Mouse (Mus musculus): ENCODE data around the gene Fuz. TPM values are rescaled to one million over a fixed set of nuclear protein-coding genes. Genes with fewer than 3 reads are reported as not detected.
"Not testable (repeated sequence)": the region's sequence is repeated elsewhere in the genome, so short reads cannot be mapped to it uniquely, and the experiment has no call there.

Gene Fuz
- polyA plus RNA-seq, 1 experiment from 2014 or later = 24.0 TPM

- H3K27ac ChIP-seq = no peak overlapping the region
- 94% methylated on average over 1 of the region's 1 CpGs for WGBS
- no peak overlapping the region for H3K4me3 ChIP-seq
- peaks cover 6% of the 10 kb centered on the region; the same call in 1 of the 2 replicates for H3K36me3 ChIP-seq
- no peak overlapping the region for H3K4me2 ChIP-seq
- peaks cover 32% of the 10 kb centered on the region for H3K4me1 ChIP-seq
- no peaks in the 10 kb centered on the region for H3K9me3 ChIP-seq
- no peak overlapping the region for H3K9ac ChIP-seq
- no peaks in the 10 kb centered on the region for H3K27me3 ChIP-seq
- ATAC-seq (ENCODE audit: borderline replicate concordance, extremely low read depth, low FRiP score, low TSS enrichment) = no peak
Measured at GRCm38 (mm10) chr7:44871181-44871580, 24.7 kb upstream of the Fuz start.

GRCm38 (mm10) chr7:44871774-44872173 is 24.1 kb upstream of the Fuz start:
- ATAC-seq (ENCODE audit: borderline replicate concordance, extremely low read depth, low FRiP score, low TSS enrichment); H3K4me3 ChIP-seq; H3K4me2 ChIP-seq; H3K27me3 ChIP-seq; H3K9me3 ChIP-seq; H3K27ac ChIP-seq; H3K9ac ChIP-seq: not testable (repeated sequence)
- Histone ChIP-seq H3K36me3 (peaks cover 12% of the 10 kb centered on the region), H3K4me1 (peaks cover 26% of the 10 kb centered on the region)
- WGBS = 83% methylated on average over 2 of the region's 2 CpGs

- WGBS = 84% methylated on average over 14 of the region's 14 CpGs
- H3K27ac ChIP-seq = no peak overlapping the region
- H3K36me3 ChIP-seq = peaks cover 71% of the 10 kb centered on the region
- no peak for ATAC-seq (ENCODE audit: borderline replicate concordance, extremely low read depth, low FRiP score, low TSS enrichment)
- H3K9me3 ChIP-seq = no peaks in the 10 kb centered on the region
- 0 out of 2 replicates have a peak, but pooled peaks cover 2% of the 10 kb centered on the region for H3K4me1 ChIP-seq
- no peak overlapping the region for H3K9ac ChIP-seq
- H3K4me2 ChIP-seq = no peak overlapping the region
- no peak overlapping the region for H3K4me3 ChIP-seq
- no peaks in the 10 kb centered on the region for H3K27me3 ChIP-seq
Measured at GRCm38 (mm10) chr7:44877833-44878232, 18.0 kb upstream of the Fuz start.

GRCm38 (mm10) chr7:44883036-44883435 is 12.8 kb upstream of the Fuz start:
- Histone ChIP-seq H3K4me2 (no peak overlapping the region), H3K9me3 (no peaks in the 10 kb centered on the region), H3K27ac (no peak overlapping the region), H3K4me1 (no peaks in the 10 kb centered on the region), H3K4me3 (no peak overlapping the region), H3K36me3 (peaks cover 74% of the 10 kb centered on the region), H3K27me3 (no peaks in the 10 kb centered on the region), H3K9ac (no peak overlapping the region)
- ATAC-seq (ENCODE audit: borderline replicate concordance, extremely low read depth, low FRiP score, low TSS enrichment) = no peak
- 90% methylated on average over 3 of the region's 3 CpGs for WGBS

- H3K36me3 ChIP-seq = peaks cover 69% of the 10 kb centered on the region
- H3K27me3 ChIP-seq = no peaks in the 10 kb centered on the region
- H3K9me3 ChIP-seq = no peaks in the 10 kb centered on the region
- ATAC-seq (ENCODE audit: borderline replicate concordance, extremely low read depth, low FRiP score, low TSS enrichment) = no peak
- H3K4me3 ChIP-seq = no peak overlapping the region
- 92% methylated on average over 5 of the region's 5 CpGs for WGBS
- no peak overlapping the region for H3K9ac ChIP-seq
- no peak overlapping the region for H3K27ac ChIP-seq
- H3K4me1 ChIP-seq = 0 out of 2 replicates have a peak, but pooled peaks cover 6% of the 10 kb centered on the region
- H3K4me2 ChIP-seq = no peak overlapping the region
Measured at GRCm38 (mm10) chr7:44884637-44885036, 11.2 kb upstream of the Fuz start.

- H3K4me2 ChIP-seq = no peak overlapping the region
- no peaks in the 10 kb centered on the region for H3K9me3 ChIP-seq
- peaks cover 23% of the 10 kb centered on the region for H3K4me1 ChIP-seq
- no peak overlapping the region for H3K9ac ChIP-seq
- H3K36me3 ChIP-seq = peaks cover 50% of the 10 kb centered on the region
- 86% methylated on average over 7 of the region's 7 CpGs for WGBS
- H3K27me3 ChIP-seq = no peaks in the 10 kb centered on the region
- H3K4me3 ChIP-seq = no peak overlapping the region
- ATAC-seq (ENCODE audit: borderline replicate concordance, extremely low read depth, low FRiP score, low TSS enrichment) = no peak
- no peak overlapping the region for H3K27ac ChIP-seq
Measured at GRCm38 (mm10) chr7:44886964-44887363, 8.9 kb upstream of the Fuz start.

GRCm38 (mm10) chr7:44888256-44889105 is 7.4 kb upstream of the Fuz start:
- H3K27me3 ChIP-seq = no peaks in the 10 kb centered on the region
- no peak overlapping the region for H3K27ac ChIP-seq
- no peak overlapping the region for H3K4me2 ChIP-seq
- peaks cover 35% of the 10 kb centered on the region for H3K36me3 ChIP-seq
- no peak overlapping the region for H3K9ac ChIP-seq
- no peak for ATAC-seq (ENCODE audit: borderline replicate concordance, extremely low read depth, low FRiP score, low TSS enrichment)
- WGBS = 75% methylated on average over 13 of the region's 13 CpGs
- H3K4me3 ChIP-seq = no peak overlapping the region
- peaks cover 28% of the 10 kb centered on the region for H3K4me1 ChIP-seq
- H3K9me3 ChIP-seq = no peaks in the 10 kb centered on the region

- Histone ChIP-seq H3K4me3 (peak overlapping the region; percentile 86; the same call in 1 of the 2 replicates), H3K27ac (no peak overlapping the region), H3K27me3 (no peaks in the 10 kb centered on the region), H3K4me2 (peak overlapping the region; percentile 87; the same call in 1 of the 2 replicates), H3K4me1 (peaks cover 42% of the 10 kb centered on the region), H3K9ac (no peak overlapping the region), H3K9me3 (no peaks in the 10 kb centered on the region), H3K36me3 (peaks cover 23% of the 10 kb centered on the region; the same call in 1 of the 2 replicates)
- WGBS = 77% methylated on average over 6 of the region's 7 CpGs
- ATAC-seq (ENCODE audit: borderline replicate concordance, extremely low read depth, low FRiP score, low TSS enrichment) = no peak
Measured at GRCm38 (mm10) chr7:44890180-44890579, 5.7 kb upstream of the Fuz start.

- 82% methylated on average over 4 of the region's 4 CpGs for WGBS
- no peaks in the 10 kb centered on the region for H3K27me3 ChIP-seq
- no peak overlapping the region for H3K9ac ChIP-seq
- no peak overlapping the region for H3K27ac ChIP-seq
- peak overlapping the region; percentile 87 for H3K4me2 ChIP-seq
- H3K36me3 ChIP-seq = peaks cover 21% of the 10 kb centered on the region; the same call in 1 of the 2 replicates
- peak overlapping the region; percentile 86 for H3K4me3 ChIP-seq
- no peaks in the 10 kb centered on the region for H3K9me3 ChIP-seq
- peaks cover 46% of the 10 kb centered on the region for H3K4me1 ChIP-seq
- ATAC-seq (ENCODE audit: borderline replicate concordance, extremely low read depth, low FRiP score, low TSS enrichment) = no peak
Measured at GRCm38 (mm10) chr7:44890737-44891136, 5.1 kb upstream of the Fuz start.

- Histone ChIP-seq H3K4me3 (peak overlapping the region; percentile 86), H3K9ac (peak overlapping the region; percentile 87), H3K27me3 (no peaks in the 10 kb centered on the region), H3K4me2 (peak overlapping the region; percentile 87), H3K27ac (peak overlapping the region; percentile 96; the same call in 1 of the 2 replicates), H3K4me1 (peaks cover 49% of the 10 kb centered on the region), H3K36me3 (peaks cover 14% of the 10 kb centered on the region; the same call in 1 of the 2 replicates), H3K9me3 (no peaks in the 10 kb centered on the region)
- 19% methylated on average over 6 of the region's 6 CpGs for WGBS
- no peak for ATAC-seq (ENCODE audit: borderline replicate concordance, extremely low read depth, low FRiP score, low TSS enrichment)
Measured at GRCm38 (mm10) chr7:44891611-44892010, 4.3 kb upstream of the Fuz start.

GRCm38 (mm10) chr7:44892276-44892921 is 3.5 kb upstream of the Fuz start, which contains the start of gene Med25:
TSS of gene Med25 (minus strand) at chr7:44892712.
- H3K27ac ChIP-seq = peak within 1 kb of the TSS; percentile 96
- peak within 1 kb of the TSS; percentile 86 for H3K4me3 ChIP-seq
- peak within 1 kb of the TSS; percentile 87 for H3K9ac ChIP-seq
- no peaks in the 10 kb centered on the region for H3K9me3 ChIP-seq
- H3K4me1 ChIP-seq = peaks cover 56% of the 10 kb centered on the region
- peak; percentile 82 for ATAC-seq (ENCODE audit: borderline replicate concordance, extremely low read depth, low FRiP score, low TSS enrichment)
- H3K36me3 ChIP-seq = peaks cover 14% of the 10 kb centered on the region; the same call in 1 of the 2 replicates
- no peaks in the 10 kb centered on the region for H3K27me3 ChIP-seq
- under 1% methylated on average over 56 of the region's 56 CpGs for WGBS
- H3K4me2 ChIP-seq = peak within 1 kb of the TSS; percentile 87

GRCm38 (mm10) chr7:44893197-44893596 is 2.7 kb upstream of the Fuz start:
- Histone ChIP-seq H3K9me3 (no peaks in the 10 kb centered on the region), H3K4me3 (peak overlapping the region; percentile 86), H3K36me3 (peaks cover 14% of the 10 kb centered on the region; the same call in 1 of the 2 replicates), H3K9ac (peak overlapping the region; percentile 15; the same call in 1 of the 2 replicates), H3K4me2 (peak overlapping the region; percentile 87), H3K4me1 (peaks cover 56% of the 10 kb centered on the region), H3K27ac (peak overlapping the region; percentile 94), H3K27me3 (no peaks in the 10 kb centered on the region)
- WGBS = 6% methylated on average over 8 of the region's 8 CpGs
- ATAC-seq (ENCODE audit: borderline replicate concordance, extremely low read depth, low FRiP score, low TSS enrichment) = no peak
